Mouse (Mus musculus): ENCODE results near the gene Rbm7. TPM values are rescaled to one million over a fixed set of nuclear protein-coding genes. Genes with fewer than 3 reads are reported as not detected.

The Rbm7 gene
- polyA plus RNA-seq, 1 experiment from 2014 or later, result 61.8 TPM

GRCm38 (mm10) chr9:48510134-48510533 lies 15.0 kb upstream of the Rbm7 start:
- no peak overlapping the region for H3K27ac ChIP-seq
- no peak overlapping the region for H3K4me3 ChIP-seq (ENCODE audit: inconsistent target)
- H3K79me2 ChIP-seq (ENCODE audit: inconsistent target), result no peaks in the 10 kb centered on the region
- 25% methylated on average over 5 of the region's 5 CpGs for whole genome bisulfite sequencing (ENCODE audit: missing documents)
- no peaks in the 10 kb centered on the region for H3K36me3 ChIP-seq (ENCODE audit: inconsistent target)

- Histone ChIP-seq H3K36me3 (ENCODE audit: inconsistent target) (no peaks in the 10 kb centered on the region), H3K79me2 (ENCODE audit: inconsistent target) (no peaks in the 10 kb centered on the region), H3K27ac (no peak overlapping the region), H3K4me3 (ENCODE audit: inconsistent target) (no peak overlapping the region)
- 92% methylated on average over 8 of the region's 8 CpGs for WGBS (ENCODE audit: missing documents)
These were observed 9.8 kb upstream of the Rbm7 start for GRCm38 (mm10) chr9:48504741-48505365.

- 74% methylated on average over 2 of the region's 2 CpGs for WGBS (ENCODE audit: missing documents)
- H3K27ac ChIP-seq, result no peak overlapping the region
- H3K79me2 ChIP-seq (ENCODE audit: inconsistent target), result no peaks in the 10 kb centered on the region
- no peak overlapping the region for H3K4me3 ChIP-seq (ENCODE audit: inconsistent target)
- no peaks in the 10 kb centered on the region for H3K36me3 ChIP-seq (ENCODE audit: inconsistent target)
These were observed 7.9 kb upstream of the Rbm7 start for GRCm38 (mm10) chr9:48503001-48503400.

GRCm38 (mm10) chr9:48501192-48501591 lies 6.1 kb upstream of the Rbm7 start:
- WGBS (ENCODE audit: missing documents), result 91% methylated on average over 7 of the region's 7 CpGs
- Histone ChIP-seq H3K4me3 (ENCODE audit: inconsistent target) (no peak overlapping the region), H3K36me3 (ENCODE audit: inconsistent target) (no peaks in the 10 kb centered on the region), H3K79me2 (ENCODE audit: inconsistent target) (peaks cover under 1% of the 10 kb centered on the region; the same call in 1 of the 2 replicates), H3K27ac (no peak overlapping the region)

- WGBS (ENCODE audit: missing documents), result 13% methylated on average over 34 of the region's 34 CpGs
- Histone ChIP-seq H3K79me2 (ENCODE audit: inconsistent target) (peaks cover 52% of the 10 kb centered on the region), H3K36me3 (ENCODE audit: inconsistent target) (peaks cover 26% of the 10 kb centered on the region), H3K27ac (peak overlapping the region; percentile 81), H3K4me3 (ENCODE audit: inconsistent target) (peak overlapping the region; percentile 88)
These were observed 441 bp upstream of the Rbm7 start for GRCm38 (mm10) chr9:48495548-48495932.

- H3K4me3 ChIP-seq (ENCODE audit: inconsistent target), result peak overlapping the region; percentile 26; the same call in 1 of the 2 replicates
- H3K27ac ChIP-seq, result no peak overlapping the region
- 47% methylated on average over 20 of the region's 20 CpGs for WGBS (ENCODE audit: missing documents)
These were observed 13.6 kb downstream of the Rbm7 start for GRCm38 (mm10) chr9:48481214-48482134.

GRCm38 (mm10) chr9:48480411-48481213 lies 14.5 kb downstream of the Rbm7 start, which contains the start of gene Rexo2:
Gene Rexo2, minus strand, starts transcription at chr9:48480623.
- H3K79me2 ChIP-seq (ENCODE audit: inconsistent target), result peaks cover 17% of the 10 kb centered on the region; the same call in 1 of the 2 replicates
- 2% methylated on average over 49 of the region's 49 CpGs for WGBS (ENCODE audit: missing documents)
- peak within 1 kb of the TSS; percentile 83 for H3K4me3 ChIP-seq (ENCODE audit: inconsistent target)
- no peaks in the 10 kb centered on the region; the same call in 1 of the 2 replicates for H3K36me3 ChIP-seq (ENCODE audit: inconsistent target)
- H3K27ac ChIP-seq, result peak within 1 kb of the TSS; percentile 34

More at GRCm38 (mm10) chr9:48481214-48482134, 13.6 kb downstream of the Rbm7 start:
- Histone ChIP-seq H3K36me3 (ENCODE audit: inconsistent target) (no peaks in the 10 kb centered on the region), H3K79me2 (ENCODE audit: inconsistent target) (peaks cover 17% of the 10 kb centered on the region; the same call in 1 of the 2 replicates)

- Histone ChIP-seq H3K79me2 (ENCODE audit: inconsistent target) (peaks cover 17% of the 10 kb centered on the region; the same call in 1 of the 2 replicates), H3K27ac (peak overlapping the region; percentile 34), H3K4me3 (ENCODE audit: inconsistent target) (peak overlapping the region; percentile 83), H3K36me3 (ENCODE audit: inconsistent target) (peaks cover 3% of the 10 kb centered on the region)
- 7% methylated on average over 25 of the region's 25 CpGs for WGBS (ENCODE audit: missing documents)
These were observed 15.2 kb downstream of the Rbm7 start for GRCm38 (mm10) chr9:48479838-48480410.

- Histone ChIP-seq H3K79me2 (ENCODE audit: inconsistent target) (peaks cover 17% of the 10 kb centered on the region; the same call in 1 of the 2 replicates), H3K36me3 (ENCODE audit: inconsistent target) (peaks cover 14% of the 10 kb centered on the region), H3K27ac (no peak overlapping the region), H3K4me3 (ENCODE audit: inconsistent target) (no peak overlapping the region)
- 93% methylated on average over 4 of the region's 4 CpGs for WGBS (ENCODE audit: missing documents)
These were observed 16.3 kb downstream of the Rbm7 start for GRCm38 (mm10) chr9:48478808-48479207.

GRCm38 (mm10) chr9:48476236-48477165 lies 18.6 kb downstream of the Rbm7 start:
- Histone ChIP-seq H3K36me3 (ENCODE audit: inconsistent target) (peaks cover 24% of the 10 kb centered on the region), H3K4me3 (ENCODE audit: inconsistent target) (no peak overlapping the region), H3K79me2 (ENCODE audit: inconsistent target) (peaks cover 17% of the 10 kb centered on the region; the same call in 1 of the 2 replicates), H3K27ac (no peak overlapping the region)
- 89% methylated on average over 10 of the region's 10 CpGs for whole genome bisulfite sequencing (ENCODE audit: missing documents)

GRCm38 (mm10) chr9:48474367-48474766 lies 20.7 kb downstream of the Rbm7 start:
- Histone ChIP-seq H3K79me2 (ENCODE audit: inconsistent target) (peaks cover 9% of the 10 kb centered on the region; the same call in 1 of the 2 replicates), H3K4me3 (ENCODE audit: inconsistent target) (no peak overlapping the region), H3K36me3 (ENCODE audit: inconsistent target) (peaks cover 27% of the 10 kb centered on the region), H3K27ac (no peak overlapping the region)
- WGBS (ENCODE audit: missing documents), result 90% methylated on average over 9 of the region's 9 CpGs

GRCm38 (mm10) chr9:48473131-48473530 lies 22.0 kb downstream of the Rbm7 start:
- H3K4me3 ChIP-seq (ENCODE audit: inconsistent target), result no peak overlapping the region
- no peak overlapping the region for H3K27ac ChIP-seq
- H3K79me2 ChIP-seq (ENCODE audit: inconsistent target), result no peaks in the 10 kb centered on the region
- H3K36me3 ChIP-seq (ENCODE audit: inconsistent target), result peaks cover 32% of the 10 kb centered on the region
- WGBS (ENCODE audit: missing documents), result over 99% methylated on average over 12 of the region's 12 CpGs

GRCm38 (mm10) chr9:48472441-48473025 lies 22.6 kb downstream of the Rbm7 start:
- Histone ChIP-seq H3K36me3 (ENCODE audit: inconsistent target) (peaks cover 38% of the 10 kb centered on the region), H3K79me2 (ENCODE audit: inconsistent target) (no peaks in the 10 kb centered on the region), H3K27ac (no peak overlapping the region), H3K4me3 (ENCODE audit: inconsistent target) (no peak overlapping the region)
- WGBS (ENCODE audit: missing documents), result 96% methylated on average over 15 of the region's 15 CpGs
